In the genomic region with DNA sequence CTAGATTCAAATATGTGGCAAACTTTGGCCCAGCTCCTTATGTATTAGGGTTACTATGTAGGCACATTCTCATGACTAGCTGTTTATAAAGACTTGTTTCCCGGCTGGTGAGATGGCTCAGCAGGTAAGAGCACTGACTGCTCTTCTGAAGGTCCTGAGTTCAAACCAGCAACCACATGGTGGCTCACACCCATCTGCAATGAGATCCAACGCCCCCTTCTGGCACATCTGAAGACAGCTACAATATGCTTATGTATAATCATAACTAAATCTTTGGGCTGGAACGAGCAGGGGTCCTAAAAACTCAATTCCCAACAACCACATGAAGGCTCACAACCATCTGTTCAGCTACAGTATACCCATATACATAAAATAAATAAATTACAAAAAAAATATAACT, we compare ENCODE assay signal across 11 mouse cellular contexts. TPM values are rescaled to one million over a fixed set of nuclear protein-coding genes. Genes with fewer than 3 reads are reported as not detected.
DNase-seq lines count a peak whose midpoint lies in the region; ATAC-seq and TF ChIP-seq lines count a peak whose summit lies in the region.
"Had no signal": no experiment of that assay in that cellular context is flagged by ENCODE, and none has a peak within 500 bp of the region (broad histone marks: within the 10 kb centered on the region; RNA-seq: fewer than 3 reads in every experiment).

No protein-coding gene starts in this region.

- no peak overlapping the region for H3K4me2 ChIP-seq in hindbrain, postnatal 0 days (ENCODE audit: low read depth, low read length)
- no peak overlapping the region for H3K4me2 ChIP-seq in stomach, postnatal 0 days (replicated peaks; ENCODE audit: low read depth)
- H3K4me2 ChIP-seq: heart, embryonic 12.5 days; liver, embryonic 13.5 days had no signal

- no peak for TF ChIP-seq EP300 in ES-Bruce4 (IDR thresholded peaks at IDR 0.05; ENCODE audit: insufficient read depth, low read depth, low read length)
- no peak for TF ChIP-seq EP300 in stomach, postnatal 0 days (optimal IDR thresholded peaks at IDR 0.05)

- no peak for TF ChIP-seq POLR2A in spleen, adult 2 months (IDR thresholded peaks at IDR 0.05; ENCODE audit: low read depth, low read length)
- no peak for TF ChIP-seq POLR2A in ES-Bruce4 (IDR thresholded peaks at IDR 0.05; ENCODE audit: insufficient read depth, low read length)

- H3K9ac ChIP-seq in hindbrain, postnatal 0 days (replicated peaks; ENCODE audit: low read length): no peak overlapping the region
- H3K9ac ChIP-seq in ES-Bruce4 (ENCODE audit: low read depth, poor library complexity, severe bottlenecking): no peak overlapping the region
- no peak overlapping the region for H3K9ac ChIP-seq in stomach, postnatal 0 days (ENCODE audit: low read length)
- H3K9ac ChIP-seq: heart, embryonic 12.5 days; liver, embryonic 13.5 days had no signal

- no peaks in the 10 kb centered on the region for H3K27me3 ChIP-seq in hindbrain, postnatal 0 days (ENCODE audit: insufficient read depth, low read length)
- no peaks in the 10 kb centered on the region for H3K27me3 ChIP-seq in hindbrain, embryonic 10.5 days (ENCODE audit: insufficient read depth, poor library complexity, severe bottlenecking)
- H3K27me3 ChIP-seq in spleen, adult 2 months (ENCODE audit: control insufficient read depth, insufficient read depth, low read length): no peaks in the 10 kb centered on the region
- no peaks in the 10 kb centered on the region for H3K27me3 ChIP-seq in ES-Bruce4 (ENCODE audit: control insufficient read depth, insufficient read depth, low read length, poor library complexity, severe bottlenecking)
- no peaks in the 10 kb centered on the region for H3K27me3 ChIP-seq in stomach, postnatal 0 days (ENCODE audit: control insufficient read depth, insufficient read depth, low read length)
- H3K27me3 ChIP-seq: heart, embryonic 12.5 days; liver, embryonic 13.5 days had no signal

- no peak for DNase-seq in hindbrain, postnatal 0 days (ENCODE audit: low spot score)
- no peak for DNase-seq in hindbrain, embryonic 10.5 days (ENCODE audit: low spot score)
- DNase-seq in spleen, adult 2 months (ENCODE audit: low read depth in 1 of 2, low spot score in 2 of 2): no peak
- no peak for DNase-seq in spleen, adult 12 weeks (ENCODE audit: low spot score)
- DNase-seq in stomach, postnatal 0 days (ENCODE audit: low spot score): no peak
- no peak for DNase-seq in adrenal gland, adult (ENCODE audit: inconsistent age in 2 of 2, low spot score in 1 of 2)
- DNase-seq: cerebellum, adult 2 months; kidney, adult 18-20 months; liver, embryonic 13.5 days had no signal

- peaks cover 79% of the 10 kb centered on the region for H3K36me3 ChIP-seq in hindbrain, postnatal 0 days (ENCODE audit: insufficient read depth, low read length)
- H3K36me3 ChIP-seq in hindbrain, embryonic 10.5 days: peaks cover 97% of the 10 kb centered on the region
- H3K36me3 ChIP-seq in spleen, adult 2 months (ENCODE audit: control insufficient read depth, insufficient read depth, low read length): peaks cover 38% of the 10 kb centered on the region
- H3K36me3 ChIP-seq in ES-Bruce4 (ENCODE audit: control insufficient read depth, insufficient read depth, low read length, poor library complexity, severe bottlenecking): peaks cover 16% of the 10 kb centered on the region
- peaks cover 51% of the 10 kb centered on the region for H3K36me3 ChIP-seq in stomach, postnatal 0 days (ENCODE audit: control insufficient read depth, insufficient read depth, low read length)

- TF ChIP-seq CTCF in hindbrain, postnatal 0 days (IDR thresholded peaks at IDR 0.05; ENCODE audit: low read depth): peak; percentile 28
- TF ChIP-seq CTCF in spleen, adult 2 months (IDR thresholded peaks at IDR 0.05; ENCODE audit: extremely low read depth, insufficient read depth, insufficient read length, insufficient replicate concordance): peak; percentile 10; the same call in 1 of the 2 replicates
- peak; percentile 32 for TF ChIP-seq CTCF in ES-Bruce4 (IDR thresholded peaks at IDR 0.05; ENCODE audit: low read depth, low read length)
- peak; percentile 56 for TF ChIP-seq CTCF in stomach, postnatal 0 days (IDR thresholded peaks at IDR 0.05; ENCODE audit: low read depth)

- no peak overlapping the region for H3K27ac ChIP-seq in hindbrain, postnatal 0 days
- no peak overlapping the region for H3K27ac ChIP-seq in hindbrain, embryonic 10.5 days
- H3K27ac ChIP-seq in spleen, adult 2 months (ENCODE audit: insufficient read depth, low read length): no peak overlapping the region
- H3K27ac ChIP-seq in ES-Bruce4 (ENCODE audit: insufficient read depth, low read length): no peak overlapping the region
- H3K27ac ChIP-seq in stomach, postnatal 0 days (replicated peaks): no peak overlapping the region
- H3K27ac ChIP-seq: liver, embryonic 13.5 days had no signal

- H3K4me3 ChIP-seq in hindbrain, postnatal 0 days (ENCODE audit: low read length): no peak overlapping the region
- H3K4me3 ChIP-seq in hindbrain, embryonic 10.5 days: no peak overlapping the region
- no peak overlapping the region for H3K4me3 ChIP-seq in spleen, adult 2 months (ENCODE audit: extremely low read depth, insufficient read depth, insufficient read length)
- H3K4me3 ChIP-seq in ES-Bruce4 (ENCODE audit: low read depth, low read length): no peak overlapping the region
- H3K4me3 ChIP-seq in stomach, postnatal 0 days (ENCODE audit: low read depth, low read length): no peak overlapping the region
- H3K4me3 ChIP-seq: heart, embryonic 12.5 days; liver, embryonic 13.5 days had no signal

- H3K9me3 ChIP-seq in hindbrain, postnatal 0 days (ENCODE audit: low read length): no peaks in the 10 kb centered on the region
- no peaks in the 10 kb centered on the region for H3K9me3 ChIP-seq in hindbrain, embryonic 10.5 days
- H3K9me3 ChIP-seq in ES-Bruce4 (replicated peaks; ENCODE audit: control insufficient read depth, insufficient read depth, low read length, poor library complexity, severe bottlenecking): no peaks in the 10 kb centered on the region
- no peaks in the 10 kb centered on the region for H3K9me3 ChIP-seq in stomach, postnatal 0 days (ENCODE audit: control insufficient read depth, low read length)
- H3K9me3 ChIP-seq: heart, embryonic 12.5 days; liver, embryonic 13.5 days had no signal

- no peak for ATAC-seq in hindbrain, postnatal 0 days
- ATAC-seq in stomach, postnatal 0 days (ENCODE audit: low FRiP score, low TSS enrichment): no peak

- WGBS in hindbrain, postnatal 0 days: 75% methylated on average over 3 of the region's 3 CpGs
- WGBS in hindbrain, embryonic 10.5 days: 71% methylated on average over 3 of the region's 3 CpGs
- WGBS in spleen, adult 2 months: 73% methylated on average over 3 of the region's 3 CpGs
- 61% methylated on average over 3 of the region's 3 CpGs for WGBS in stomach, postnatal 0 days

- no peaks in the 10 kb centered on the region for H3K4me1 ChIP-seq in hindbrain, postnatal 0 days (ENCODE audit: insufficient read depth, low read length)
- H3K4me1 ChIP-seq in hindbrain, embryonic 10.5 days (replicated peaks): no peaks in the 10 kb centered on the region
- no peaks in the 10 kb centered on the region for H3K4me1 ChIP-seq in spleen, adult 2 months (ENCODE audit: control insufficient read depth, insufficient read depth, insufficient read length)
- H3K4me1 ChIP-seq in ES-Bruce4 (ENCODE audit: control insufficient read depth, insufficient read depth, low read length): no peaks in the 10 kb centered on the region
- no peaks in the 10 kb centered on the region for H3K4me1 ChIP-seq in stomach, postnatal 0 days (replicated peaks; ENCODE audit: control insufficient read depth, insufficient read depth)
- H3K4me1 ChIP-seq: heart, embryonic 12.5 days had no signal

RNA-seq across cellular contexts. Expression of gene Ncf1, which starts 24.4 kb away (rescaled TPM):
- 2.8 and 4.9 TPM in 2 replicates for total RNA-seq in hindbrain, postnatal 0 days (2014; rRNA removed)
- 2.0 and 2.3 TPM in 2 replicates for polyA plus RNA-seq in hindbrain, postnatal 0 days (2015; fragmentation: Nextera tagmentation; extraction: Ambion mirVana)
- 2.6 and 3.1 TPM in 2 replicates for polyA plus RNA-seq in hindbrain, embryonic 10.5 days (2016; fragmentation: Nextera tagmentation; extraction: Ambion mirVana)
- 103 and 151 TPM in 2 replicates for polyA plus RNA-seq in spleen, adult 2 months (2012; rRNA removed)
- polyA plus RNA-seq in ES-Bruce4 (2011; ENCODE audit: insufficient read depth, insufficient read length, low read depth, missing spikeins): not detected in 2 replicates
- polyA plus RNA-seq in stomach, postnatal 0 days (2015; fragmentation: Nextera tagmentation; extraction: Ambion mirVana): 2.2 and 2.4 TPM in 2 replicates

Comparison
In these comparisons a context has a peak if more than half of its experiments do, and no peak if none do; other contexts are left out.
1. RNA of gene Ncf1, which starts 24.4 kb away (polyA plus RNA-seq): 103 to 151 TPM in spleen, adult 2 months; 2.6 to 3.1 TPM in hindbrain, embryonic 10.5 days, 2.2 to 2.4 TPM in stomach, postnatal 0 days, 2.0 to 2.3 TPM in hindbrain, postnatal 0 days and not detected in ES-Bruce4; every median in the first group is over 10 times any median in the second.
2. Peak in every context shown above with its lines, with median percentiles within 50 percentile points of each other: CTCF ChIP-seq.